ENCODE assay signal across 31 mouse cellular contexts in genomic region chr13:89918814-89919481, GRCm38 (mm10).
"Had no signal": no experiment of that assay in that cellular context is flagged by ENCODE, and none has a peak within 500 bp of the region (broad histone marks: within the 10 kb centered on the region; RNA-seq: fewer than 3 reads in every experiment).

No protein-coding gene starts in this region.

- H3K27me3 ChIP-seq: heart, embryonic 12.5 days; heart, embryonic 13.5 days; heart, embryonic 15.5 days; hindbrain, embryonic 12.5 days; hindbrain, embryonic 13.5 days; hindbrain, embryonic 15.5 days; intestine, embryonic 15.5 days had no signal

- ATAC-seq: hindbrain, embryonic 16.5 days; hindbrain, postnatal 0 days; inflammation-experienced regulatory T-cells, adult 6 months; intestine, embryonic 15.5 days; intestine, embryonic 16.5 days; intestine, postnatal 0 days had no signal

- H3K4me2 ChIP-seq: heart, embryonic 11.5 days; heart, embryonic 12.5 days; heart, embryonic 13.5 days; heart, embryonic 15.5 days; hindbrain, embryonic 12.5 days; hindbrain, embryonic 13.5 days; hindbrain, embryonic 14.5 days; hindbrain, embryonic 15.5 days; intestine, embryonic 15.5 days had no signal

- H3K4me1 ChIP-seq: heart, embryonic 10.5 days; heart, embryonic 12.5 days; heart, embryonic 13.5 days; heart, embryonic 15.5 days; hindbrain, embryonic 12.5 days; hindbrain, embryonic 13.5 days; hindbrain, embryonic 15.5 days; intestine, embryonic 15.5 days had no signal

- H3K36me3 ChIP-seq: heart, embryonic 10.5 days; heart, embryonic 12.5 days; heart, embryonic 13.5 days; heart, embryonic 15.5 days; hindbrain, embryonic 10.5 days; hindbrain, embryonic 12.5 days; hindbrain, embryonic 13.5 days; hindbrain, embryonic 15.5 days; intestine, embryonic 15.5 days had no signal

- H3K27ac ChIP-seq: heart, adult 2 months; heart, embryonic 10.5 days; heart, embryonic 13.5 days; heart, embryonic 15.5 days; hindbrain, embryonic 10.5 days; hindbrain, embryonic 12.5 days; hindbrain, embryonic 13.5 days; hindbrain, embryonic 14.5 days; hindbrain, embryonic 15.5 days; hindbrain, postnatal 0 days; intestine, embryonic 15.5 days; layer of hippocampus, adult 2 months; left cerebral cortex, adult 2 months had no signal

- H3K9me3 ChIP-seq: heart, embryonic 10.5 days; heart, embryonic 12.5 days; heart, embryonic 13.5 days; heart, embryonic 15.5 days; hindbrain, embryonic 10.5 days; hindbrain, embryonic 12.5 days; hindbrain, embryonic 13.5 days; hindbrain, embryonic 15.5 days; intestine, embryonic 15.5 days had no signal

- DNase-seq: heart, adult 18-20 months; heart, adult 2 months; heart, postnatal 10 days; heart, postnatal 14 days; heart, postnatal 36 days; heart, postnatal 4 days; kidney, adult 2 months; kidney, adult 8-10 months; kidney, adult 9 months; kidney, postnatal 14 days; kidney, postnatal 25 days; layer of hippocampus, adult 9-11 months; layer of hippocampus, postnatal 36 days had no signal

- H3K9ac ChIP-seq: heart, embryonic 12.5 days; heart, embryonic 13.5 days; heart, embryonic 15.5 days; hindbrain, embryonic 12.5 days; hindbrain, embryonic 13.5 days; hindbrain, embryonic 14.5 days; hindbrain, embryonic 15.5 days; intestine, embryonic 15.5 days had no signal

- H3K4me3 ChIP-seq: heart, adult 2 months; heart, embryonic 10.5 days; heart, embryonic 12.5 days; heart, embryonic 13.5 days; heart, embryonic 15.5 days; hindbrain, embryonic 10.5 days; hindbrain, embryonic 12.5 days; hindbrain, embryonic 13.5 days; hindbrain, embryonic 15.5 days; intestine, embryonic 15.5 days; layer of hippocampus, adult 2 months; left cerebral cortex, adult 2 months had no signal
